ENCODE assay signal across 14 mouse cellular contexts in genomic region chr12:98046459-98047440, GRCm38 (mm10).
A peak's percentile ranks its signal among the peaks of the same experiment; 100 is the strongest.
DNase-seq lines count a peak whose midpoint lies in the region; ATAC-seq and TF ChIP-seq lines count a peak whose summit lies in the region.
"Had no signal": no experiment of that assay in that cellular context is flagged by ENCODE, and none has a peak within 500 bp of the region (broad histone marks: within the 10 kb centered on the region; RNA-seq: fewer than 3 reads in every experiment).

No protein-coding gene starts in this region.

- no peak overlapping the region for H3K4me3 ChIP-seq in forebrain, embryonic 13.5 days
- H3K4me3 ChIP-seq in olfactory bulb, adult 2 months (ENCODE audit: insufficient read depth, low read depth, low read length): no peak overlapping the region
- H3K4me3 ChIP-seq in liver, postnatal 0 days (ENCODE audit: low read depth, low read length): no peak overlapping the region

- no peaks in the 10 kb centered on the region for H3K27me3 ChIP-seq in forebrain, embryonic 13.5 days
- H3K27me3 ChIP-seq in liver, postnatal 0 days (ENCODE audit: insufficient read depth, low read length): no peaks in the 10 kb centered on the region

- no peaks in the 10 kb centered on the region for H3K36me3 ChIP-seq in forebrain, embryonic 13.5 days (ENCODE audit: poor library complexity, severe bottlenecking)
- H3K36me3 ChIP-seq in liver, postnatal 0 days (replicated peaks; ENCODE audit: insufficient read depth, low read length): no peaks in the 10 kb centered on the region

- no peak for TF ChIP-seq EP300 in liver, postnatal 0 days (IDR thresholded peaks at IDR 0.05; ENCODE audit: low read depth)

- no peak overlapping the region for H3K9ac ChIP-seq in forebrain, embryonic 13.5 days
- no peak overlapping the region for H3K9ac ChIP-seq in liver, postnatal 0 days (replicated peaks)

- H3K9me3 ChIP-seq in forebrain, embryonic 13.5 days (replicated peaks): no peaks in the 10 kb centered on the region
- H3K9me3 ChIP-seq in liver, postnatal 0 days (ENCODE audit: low read length): no peaks in the 10 kb centered on the region

- TF ChIP-seq POLR2A in olfactory bulb, adult 2 months (IDR thresholded peaks at IDR 0.05; ENCODE audit: insufficient read depth, low read depth, low read length): no peak

- peak overlapping the region; percentile 12; the same call in 1 of the 2 replicates for H3K4me2 ChIP-seq in forebrain, embryonic 13.5 days
- H3K4me2 ChIP-seq in liver, postnatal 0 days (ENCODE audit: low read depth, low read length): no peak overlapping the region
- H3K4me2 ChIP-seq: heart, embryonic 11.5 days had no signal

- ATAC-seq in forebrain, embryonic 13.5 days: peak; percentile 71
- ATAC-seq in liver, postnatal 0 days: no peak
- ATAC-seq: hindbrain, postnatal 0 days had no signal

- 20% methylated on average over 11 of the region's 11 CpGs for WGBS in forebrain, embryonic 13.5 days
- 33% methylated on average over 11 of the region's 11 CpGs for WGBS in olfactory bulb, adult 2 months
- WGBS in liver, postnatal 0 days (ENCODE audit: insufficient replicate concordance): 66% methylated on average over 11 of the region's 11 CpGs

- TF ChIP-seq CTCF in olfactory bulb, adult 2 months (IDR thresholded peaks at IDR 0.05; ENCODE audit: insufficient read depth, low read depth, low read length): no peak
- TF ChIP-seq CTCF in liver, postnatal 0 days (IDR thresholded peaks at IDR 0.05; ENCODE audit: low read depth): no peak

- peak; percentile 74 for DNase-seq in layer of hippocampus, adult 11-12 months (ENCODE audit: low spot score)
- DNase-seq in layer of hippocampus, postnatal 25 days (ENCODE audit: extremely low spot score in 1 of 2, low spot score in 1 of 2): no peak
- peak; percentile 66 to 72 for DNase-seq in layer of hippocampus, adult 8-10 months (ENCODE audit: low spot score in 2 of 2)
- no peak for DNase-seq in gastrocnemius, adult 18-20 months (ENCODE audit: low spot score)
- no peak for DNase-seq in liver, postnatal 0 days
- DNase-seq in adrenal gland, adult 8-10 months: no peak
- DNase-seq: cerebellum, adult 9-10 months; kidney, postnatal 14 days; lung, postnatal 4 days; retina, postnatal 1 day had no signal

- H3K27ac ChIP-seq in forebrain, embryonic 13.5 days: peak overlapping the region; percentile 62
- H3K27ac ChIP-seq in olfactory bulb, adult 2 months (ENCODE audit: insufficient read depth, low read depth, low read length): peak overlapping the region; percentile 67
- H3K27ac ChIP-seq in liver, postnatal 0 days (ENCODE audit: low read depth): no peak overlapping the region
- H3K27ac ChIP-seq: hindbrain, postnatal 0 days had no signal

- H3K4me1 ChIP-seq in forebrain, embryonic 13.5 days: peaks cover 45% of the 10 kb centered on the region
- peaks cover 5% of the 10 kb centered on the region for H3K4me1 ChIP-seq in olfactory bulb, adult 2 months (ENCODE audit: control insufficient read depth, insufficient read depth, low read length)
- no peaks in the 10 kb centered on the region for H3K4me1 ChIP-seq in liver, postnatal 0 days (ENCODE audit: insufficient read depth)

Comparison
In these comparisons a context has a peak if more than half of its experiments do, and no peak if none do; other contexts are left out.
1. DNase-seq: peak in layer of hippocampus, adult 11-12 months (single experiment) and layer of hippocampus, adult 8-10 months (2 of 2); none in layer of hippocampus, postnatal 25 days (0 of 2), gastrocnemius, adult 18-20 months (single experiment), liver, postnatal 0 days (single experiment) and adrenal gland, adult 8-10 months (single experiment).